Mouse (Mus musculus): ENCODE results near the gene Fam102b. TPM values are rescaled to one million over a fixed set of nuclear protein-coding genes. Genes with fewer than 3 reads are reported as not detected.

Gene Fam102b
- polyA plus RNA-seq, 1 experiment = 8.2 TPM

GRCm38 (mm10) chr3:108939573-108939972 lies 87.8 kb downstream of the Fam102b start, which contains the start of gene Henmt1:
Henmt1 (plus strand) TSS chr3:108939873.
- H3K4me3 ChIP-seq (ENCODE audit: insufficient read depth, poor library complexity, severe bottlenecking) = no peak within 1 kb of the TSS
- H3K36me3 ChIP-seq (ENCODE audit: control insufficient read depth, insufficient read depth) = no peaks in the 10 kb centered on the region
- no peaks in the 10 kb centered on the region for H3K79me3 ChIP-seq (ENCODE audit: low read depth)
- no peaks in the 10 kb centered on the region for H3K27me3 ChIP-seq (ENCODE audit: control insufficient read depth, insufficient read depth, insufficient read length)
- H3ac ChIP-seq (ENCODE audit: control insufficient read depth, insufficient read length, low read depth) = no peak within 1 kb of the TSS
- no peaks in the 10 kb centered on the region for H3K79me2 ChIP-seq (ENCODE audit: control insufficient read depth, insufficient read depth)
- TF ChIP-seq CTCF (IDR thresholded peaks at IDR 0.05; ENCODE audit: control insufficient read depth, insufficient read depth, insufficient read length) (no peak), MYOG (IDR thresholded peaks at IDR 0.05; ENCODE audit: control insufficient read depth, extremely low read depth, insufficient read length) (no peak), USF1 (IDR thresholded peaks at IDR 0.05; ENCODE audit: low read depth) (no peak), CEBPB (IDR thresholded peaks at IDR 0.05; ENCODE audit: low read depth) (no peak), MYOD1 (IDR thresholded peaks at IDR 0.05; ENCODE audit: control insufficient read depth, insufficient read length, low read depth) (no peak), FOSL1 (IDR thresholded peaks at IDR 0.05; ENCODE audit: insufficient read depth, low read length, poor library complexity, severe bottlenecking) (no peak), MAX (IDR thresholded peaks at IDR 0.05) (no peak)

DNA sequence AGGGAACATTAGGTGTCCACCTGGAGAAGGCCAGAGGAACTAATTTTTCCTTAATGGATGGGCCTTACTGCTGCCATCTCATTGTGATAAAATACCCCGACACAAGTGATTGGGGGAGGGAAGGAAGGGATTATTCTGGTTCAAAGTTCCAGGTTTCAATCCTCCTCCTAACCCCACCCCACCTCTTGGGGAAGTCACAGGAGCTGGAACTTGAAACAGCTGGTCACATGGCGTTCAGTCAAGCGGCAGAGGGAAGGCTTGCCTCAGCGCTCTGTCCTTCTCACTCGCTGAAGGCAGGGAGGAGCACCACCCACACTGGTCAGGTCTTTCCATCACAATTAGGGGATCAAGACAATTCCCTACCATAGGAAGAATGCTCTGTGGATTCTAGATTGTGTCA lies 88.7 kb downstream of the Fam102b start:
- no peaks in the 10 kb centered on the region for H3K36me3 ChIP-seq (ENCODE audit: control insufficient read depth, insufficient read depth)
- TF ChIP-seq MYOD1 (IDR thresholded peaks at IDR 0.05; ENCODE audit: control insufficient read depth, insufficient read length, low read depth) = no peak
- TF ChIP-seq CEBPB (IDR thresholded peaks at IDR 0.05; ENCODE audit: low read depth) = no peak
- no peak for TF ChIP-seq FOSL1 (IDR thresholded peaks at IDR 0.05; ENCODE audit: insufficient read depth, low read length, poor library complexity, severe bottlenecking)
- no peak for TF ChIP-seq MAX (IDR thresholded peaks at IDR 0.05)
- H3K79me2 ChIP-seq (ENCODE audit: control insufficient read depth, insufficient read depth) = no peaks in the 10 kb centered on the region
- no peak overlapping the region for H3ac ChIP-seq (ENCODE audit: control insufficient read depth, insufficient read length, low read depth)
- no peaks in the 10 kb centered on the region for H3K27me3 ChIP-seq (ENCODE audit: control insufficient read depth, insufficient read depth, insufficient read length)
- no peak overlapping the region for H3K4me3 ChIP-seq (ENCODE audit: insufficient read depth, poor library complexity, severe bottlenecking)
- H3K79me3 ChIP-seq (ENCODE audit: low read depth) = no peaks in the 10 kb centered on the region

DNA sequence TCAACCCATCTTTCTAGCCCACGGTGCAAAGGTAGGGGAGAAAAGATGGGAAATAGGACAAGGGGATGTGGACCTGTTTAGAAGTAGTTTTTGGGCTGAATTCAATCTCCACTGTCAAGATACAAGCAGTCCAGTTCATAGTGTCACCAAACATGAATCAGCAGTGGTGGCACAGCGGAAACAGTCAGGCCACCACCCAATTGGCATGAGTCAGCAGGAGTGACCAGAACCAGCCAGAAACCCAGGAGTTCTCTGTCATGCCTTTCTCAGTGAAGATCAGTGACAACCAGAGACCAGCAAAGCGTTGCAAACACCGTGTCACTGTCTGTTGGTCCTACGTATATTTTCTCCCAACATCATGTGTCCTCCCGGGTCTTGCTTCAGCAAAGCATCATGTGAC lies 93.8 kb downstream of the Fam102b start:
- Histone ChIP-seq H3K4me3 (ENCODE audit: insufficient read depth, poor library complexity, severe bottlenecking) (no peak overlapping the region), H3K79me3 (ENCODE audit: low read depth) (no peaks in the 10 kb centered on the region), H3K79me2 (ENCODE audit: control insufficient read depth, insufficient read depth) (no peaks in the 10 kb centered on the region), H3K27me3 (ENCODE audit: control insufficient read depth, insufficient read depth, insufficient read length) (no peaks in the 10 kb centered on the region), H3K36me3 (ENCODE audit: control insufficient read depth, insufficient read depth) (no peaks in the 10 kb centered on the region), H3ac (ENCODE audit: control insufficient read depth, insufficient read length, low read depth) (no peak overlapping the region)
- TF ChIP-seq USF1 (IDR thresholded peaks at IDR 0.05; ENCODE audit: low read depth) (no peak), FOSL1 (IDR thresholded peaks at IDR 0.05; ENCODE audit: insufficient read depth, low read length, poor library complexity, severe bottlenecking) (no peak), MAX (IDR thresholded peaks at IDR 0.05) (no peak), CEBPB (IDR thresholded peaks at IDR 0.05; ENCODE audit: low read depth) (no peak), CTCF (IDR thresholded peaks at IDR 0.05; ENCODE audit: control insufficient read depth, insufficient read depth, insufficient read length) (no peak), MYOD1 (IDR thresholded peaks at IDR 0.05; ENCODE audit: control insufficient read depth, insufficient read length, low read depth) (no peak), MYOG (IDR thresholded peaks at IDR 0.05; ENCODE audit: control insufficient read depth, extremely low read depth, insufficient read length) (no peak)

GRCm38 (mm10) chr3:108926308-108926707 lies 101.1 kb downstream of the Fam102b start:
- no peaks in the 10 kb centered on the region for H3K79me2 ChIP-seq (ENCODE audit: control insufficient read depth, insufficient read depth)
- H3ac ChIP-seq (ENCODE audit: control insufficient read depth, insufficient read length, low read depth) = no peak overlapping the region
- no peaks in the 10 kb centered on the region for H3K79me3 ChIP-seq (ENCODE audit: low read depth)
- no peaks in the 10 kb centered on the region for H3K36me3 ChIP-seq (ENCODE audit: control insufficient read depth, insufficient read depth)
- H3K27me3 ChIP-seq (ENCODE audit: control insufficient read depth, insufficient read depth, insufficient read length) = no peaks in the 10 kb centered on the region
- no peak overlapping the region for H3K4me3 ChIP-seq (ENCODE audit: insufficient read depth, poor library complexity, severe bottlenecking)
- TF ChIP-seq FOSL1 (IDR thresholded peaks at IDR 0.05; ENCODE audit: insufficient read depth, low read length, poor library complexity, severe bottlenecking) = no peak
- TF ChIP-seq CEBPB (IDR thresholded peaks at IDR 0.05; ENCODE audit: low read depth) = no peak
- TF ChIP-seq USF1 (IDR thresholded peaks at IDR 0.05; ENCODE audit: low read depth) = no peak
- TF ChIP-seq MYOD1 (IDR thresholded peaks at IDR 0.05; ENCODE audit: control insufficient read depth, insufficient read length, low read depth) = no peak
- TF ChIP-seq MYOG (IDR thresholded peaks at IDR 0.05; ENCODE audit: control insufficient read depth, extremely low read depth, insufficient read length) = no peak
- TF ChIP-seq CTCF (IDR thresholded peaks at IDR 0.05; ENCODE audit: control insufficient read depth, insufficient read depth, insufficient read length) = no peak

DNA sequence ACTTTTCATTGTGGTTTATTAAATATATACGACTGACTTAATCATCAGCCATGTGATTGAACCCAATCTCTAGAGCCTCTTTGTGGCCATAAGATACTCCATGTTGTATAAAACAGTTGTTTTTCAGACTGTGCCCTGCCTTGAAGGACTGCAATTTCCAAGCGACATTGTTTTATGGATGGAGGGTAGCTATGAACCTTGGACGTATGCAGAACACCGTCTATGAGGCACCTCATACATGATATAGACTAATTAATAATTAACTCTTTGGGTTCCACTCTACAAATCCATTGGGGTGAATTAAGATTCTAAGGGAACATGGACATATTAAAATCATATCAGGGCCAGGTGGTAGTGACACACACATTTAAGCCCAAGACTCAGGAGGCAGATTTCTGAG lies 101.7 kb downstream of the Fam102b start:
- Histone ChIP-seq H3K79me2 (ENCODE audit: control insufficient read depth, insufficient read depth) (no peaks in the 10 kb centered on the region), H3K36me3 (ENCODE audit: control insufficient read depth, insufficient read depth) (no peaks in the 10 kb centered on the region), H3ac (ENCODE audit: control insufficient read depth, insufficient read length, low read depth) (no peak overlapping the region), H3K27me3 (ENCODE audit: control insufficient read depth, insufficient read depth, insufficient read length) (no peaks in the 10 kb centered on the region), H3K4me3 (ENCODE audit: insufficient read depth, poor library complexity, severe bottlenecking) (no peak overlapping the region), H3K79me3 (ENCODE audit: low read depth) (no peaks in the 10 kb centered on the region)
- TF ChIP-seq USF1 (IDR thresholded peaks at IDR 0.05; ENCODE audit: low read depth) = no peak
- no peak for TF ChIP-seq MAX (IDR thresholded peaks at IDR 0.05)
- TF ChIP-seq MYOG (IDR thresholded peaks at IDR 0.05; ENCODE audit: control insufficient read depth, extremely low read depth, insufficient read length) = no peak
- TF ChIP-seq FOSL1 (IDR thresholded peaks at IDR 0.05; ENCODE audit: insufficient read depth, low read length, poor library complexity, severe bottlenecking) = no peak
- no peak for TF ChIP-seq CEBPB (IDR thresholded peaks at IDR 0.05; ENCODE audit: low read depth)
- TF ChIP-seq MYOD1 (IDR thresholded peaks at IDR 0.05; ENCODE audit: control insufficient read depth, insufficient read length, low read depth) = no peak
- TF ChIP-seq CTCF (IDR thresholded peaks at IDR 0.05; ENCODE audit: control insufficient read depth, insufficient read depth, insufficient read length) = no peak

DNA sequence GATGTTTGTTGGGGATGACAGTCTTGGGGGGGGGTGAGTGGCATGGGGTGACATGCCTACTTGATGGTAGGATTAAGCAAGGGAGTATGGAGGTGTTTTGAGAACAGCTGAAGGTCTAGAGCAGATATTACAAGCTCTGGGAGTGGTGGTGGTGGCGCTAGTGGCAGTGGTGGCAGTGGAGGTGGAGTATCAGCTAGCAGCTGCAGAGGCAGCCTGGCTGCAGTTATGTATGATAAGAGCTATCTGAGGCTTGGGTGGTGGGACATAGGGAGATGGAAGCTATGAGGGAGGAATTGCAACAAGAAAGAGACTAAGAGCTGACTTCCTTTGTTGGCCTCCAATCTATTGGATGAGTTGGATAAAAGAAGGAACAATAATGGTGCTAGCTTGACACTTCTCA lies 105.6 kb downstream of the Fam102b start:
- H3K79me2 ChIP-seq (ENCODE audit: control insufficient read depth, insufficient read depth) = no peaks in the 10 kb centered on the region
- no peaks in the 10 kb centered on the region for H3K27me3 ChIP-seq (ENCODE audit: control insufficient read depth, insufficient read depth, insufficient read length)
- no peaks in the 10 kb centered on the region for H3K36me3 ChIP-seq (ENCODE audit: control insufficient read depth, insufficient read depth)
- no peak overlapping the region for H3K4me3 ChIP-seq (ENCODE audit: insufficient read depth, poor library complexity, severe bottlenecking)
- no peak for TF ChIP-seq CEBPB (IDR thresholded peaks at IDR 0.05; ENCODE audit: low read depth)
- no peak for TF ChIP-seq MYOG (IDR thresholded peaks at IDR 0.05; ENCODE audit: control insufficient read depth, extremely low read depth, insufficient read length)
- TF ChIP-seq USF1 (IDR thresholded peaks at IDR 0.05; ENCODE audit: low read depth) = no peak
- no peak for TF ChIP-seq MAX (IDR thresholded peaks at IDR 0.05)
- H3K79me3 ChIP-seq (ENCODE audit: low read depth) = no peaks in the 10 kb centered on the region
- H3ac ChIP-seq (ENCODE audit: control insufficient read depth, insufficient read length, low read depth) = no peak overlapping the region

Small RNA genes within 50 kb of the gene (microRNA-seq; reads per million reads assigned to microRNA genes)
- not detected for gene Gm44384 (ENCODE audit: borderline microRNAs expressed)

Other genes with a start within 250 kb of the Fam102b start
- gene Stxbp3, start 187.1 kb downstream of the Fam102b start, polyA plus RNA-seq (2012; fragmentation: generic; extraction: Trizol) = 12.3 TPM
- 0.01 TPM for gene Fndc7, start 137.6 kb downstream of the Fam102b start, polyA plus RNA-seq (2012; fragmentation: generic; extraction: Trizol)
- 19.5 TPM for gene Prpf38b, start 115.9 kb downstream of the Fam102b start, polyA plus RNA-seq (2012; fragmentation: generic; extraction: Trizol)
- 0.15 TPM for gene Henmt1, start 87.7 kb downstream of the Fam102b start, polyA plus RNA-seq (2012; fragmentation: generic; extraction: Trizol)
- gene Gm9857, start 87.2 kb downstream of the Fam102b start, polyA plus RNA-seq (2012; fragmentation: generic; extraction: Trizol) = not detected
- not detected for gene Slc25a54, start 52.9 kb upstream of the Fam102b start, polyA plus RNA-seq (2012; fragmentation: generic; extraction: Trizol)
- gene Slc25a24, start 95.5 kb upstream of the Fam102b start, polyA plus RNA-seq (2012; fragmentation: generic; extraction: Trizol) = 32.6 TPM